Mouse (Mus musculus): ENCODE results near the gene Pde4b. TPM values are rescaled to one million over a fixed set of nuclear protein-coding genes. Genes with fewer than 3 reads are reported as not detected.

The Pde4b gene
- total RNA-seq, 4 experiments from 2014 or later: 4.7 to 7.3 (median 6.0) TPM

DNA sequence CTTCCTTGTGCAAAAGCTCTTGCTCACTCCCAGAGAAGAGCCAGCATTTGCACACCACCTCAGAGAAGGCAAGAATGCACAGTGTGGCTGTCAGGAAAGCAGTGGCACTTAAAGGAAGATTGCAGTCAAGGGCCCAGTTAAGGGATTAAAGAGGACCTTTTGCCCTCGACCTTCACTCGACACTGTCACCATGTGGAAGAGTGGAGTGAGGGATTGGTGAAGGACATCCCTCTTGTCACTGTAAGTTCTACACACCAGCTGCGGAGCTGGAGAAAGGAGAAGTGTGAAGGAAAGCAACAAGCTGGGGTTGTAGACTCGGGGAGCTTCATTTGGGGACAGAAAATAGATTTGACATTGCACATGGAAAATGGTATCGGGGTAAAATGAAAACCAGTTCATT, 89.9 kb downstream of the Pde4b start:
- DNase-seq: no peak

DNA sequence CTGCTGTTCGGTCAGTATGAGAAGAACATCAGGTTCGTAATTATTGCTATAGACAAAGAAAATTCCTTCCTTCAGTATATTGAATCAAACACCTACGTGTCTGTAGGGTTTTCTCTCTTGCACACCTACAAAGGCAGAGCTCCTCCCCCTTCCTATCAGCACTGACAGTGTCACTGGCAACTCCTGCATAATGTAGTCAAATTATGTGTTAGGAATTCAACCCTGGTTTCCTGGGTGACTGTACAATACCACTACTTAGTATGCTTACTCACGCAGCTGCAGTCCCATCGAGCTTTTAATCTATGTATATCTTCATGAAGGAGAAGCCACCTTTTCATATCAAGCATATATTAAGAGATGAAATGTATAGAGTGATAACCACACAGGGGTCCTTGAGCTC, 99.5 kb downstream of the Pde4b start:
- DNase-seq: no peak

DNA sequence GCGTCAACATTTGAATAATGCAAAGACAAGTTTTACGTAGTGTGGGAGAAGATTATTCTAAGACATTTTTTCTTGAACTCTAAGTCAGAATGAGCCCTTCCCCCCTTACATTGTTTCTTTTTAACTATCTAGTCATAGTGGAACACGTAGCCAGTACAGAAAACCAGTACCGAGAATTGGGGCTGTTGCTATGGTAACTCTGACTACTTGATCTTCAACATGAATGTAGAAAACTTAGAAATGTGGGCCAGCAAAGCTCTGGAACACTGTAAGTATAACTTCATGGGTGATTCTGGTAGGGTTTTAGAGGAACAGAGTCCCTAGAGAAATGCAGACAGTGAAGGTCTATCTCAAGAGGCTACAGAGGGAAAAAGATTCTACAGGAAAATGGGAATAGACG, 110.4 kb downstream of the Pde4b start:
- DNase-seq: no peak

DNA sequence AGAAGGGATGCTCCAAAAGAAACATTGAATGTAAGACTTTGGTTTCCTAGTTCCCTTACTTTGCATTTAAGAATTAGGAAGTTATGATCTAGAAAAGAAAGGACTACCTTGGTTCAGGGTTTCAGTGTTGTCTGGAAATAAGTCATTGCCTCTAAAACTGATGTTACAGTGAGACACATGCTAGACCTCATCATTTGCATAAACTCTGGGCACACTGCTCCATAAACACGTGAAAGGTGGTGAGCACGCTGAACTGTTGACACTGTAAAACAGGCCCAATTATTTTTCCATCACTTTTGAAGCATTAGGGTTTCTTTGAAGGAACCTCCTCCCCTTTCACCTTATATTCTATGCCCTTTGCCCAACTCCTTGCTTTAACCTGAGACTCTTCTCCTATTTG, 122.4 kb downstream of the Pde4b start:
- no peak for DNase-seq

DNA sequence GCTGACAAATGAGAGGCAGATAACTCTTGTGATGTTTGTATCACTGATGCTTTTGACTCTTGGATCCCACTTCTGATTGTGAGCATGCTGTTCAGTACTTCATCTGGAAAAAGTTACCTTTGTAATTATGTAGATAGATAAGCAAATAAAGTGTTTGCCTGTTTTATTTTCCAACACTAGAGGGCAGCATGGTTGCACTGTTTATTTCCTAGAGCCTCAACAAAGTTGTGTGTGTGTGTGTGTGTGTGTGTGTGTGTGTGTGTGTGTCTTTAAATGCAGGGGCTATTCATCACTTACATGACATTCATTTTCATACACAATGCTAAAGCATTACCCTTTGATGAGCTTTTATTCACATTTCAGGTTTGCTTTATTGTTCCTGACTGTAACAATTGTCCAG, 139.4 kb downstream of the Pde4b start:
- DNase-seq: no peak

DNA sequence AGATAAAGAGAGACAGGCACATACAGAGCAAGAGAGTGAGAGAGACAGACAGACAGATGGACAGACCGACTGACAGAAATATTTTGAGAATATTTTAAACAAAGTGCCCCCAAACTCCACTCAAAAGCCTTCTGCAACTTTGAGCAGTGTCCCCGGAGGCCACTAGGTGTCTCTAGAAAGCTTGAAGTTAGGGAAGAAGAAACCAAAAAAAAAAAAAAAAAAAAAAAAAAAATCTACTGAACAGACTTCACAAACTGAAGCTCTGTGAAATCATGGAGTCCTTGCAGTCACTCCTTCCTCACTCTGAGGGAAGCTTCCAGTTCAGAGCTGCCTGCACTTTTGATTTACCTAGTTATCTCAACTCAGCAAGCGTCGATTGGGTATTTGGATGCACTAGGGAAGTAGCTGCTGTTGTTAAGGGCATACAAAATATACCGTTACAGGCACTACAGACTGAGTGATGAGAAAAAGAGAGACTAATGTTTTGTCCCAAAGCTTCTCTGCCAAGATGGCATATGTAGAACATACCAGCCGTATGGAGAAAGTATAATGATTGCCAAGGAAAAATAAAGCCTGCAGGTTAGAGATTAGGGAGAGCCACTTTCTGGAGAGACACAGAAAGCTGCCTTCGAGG, 141.7 kb downstream of the Pde4b start:
- DNase-seq: no peak

DNA sequence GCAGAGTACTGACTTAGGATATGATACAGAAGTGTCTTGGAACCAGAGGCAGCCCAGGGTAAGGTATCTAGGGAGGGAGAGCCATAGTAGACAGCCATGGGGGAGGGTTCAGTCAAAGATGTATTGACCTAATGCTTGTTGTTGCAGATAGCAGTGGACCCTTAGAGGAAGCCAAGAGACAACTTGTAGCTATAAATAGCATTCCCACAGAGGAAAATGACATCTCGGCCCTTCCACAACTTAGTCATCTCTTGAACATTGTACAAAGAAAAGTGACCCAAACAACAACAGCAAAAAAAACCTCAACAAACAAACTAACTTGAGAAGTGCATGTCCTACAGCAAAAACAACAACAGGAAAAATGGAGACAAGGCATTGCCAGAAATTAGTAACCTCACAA, 143.6 kb downstream of the Pde4b start:
- no peak for DNase-seq

DNA sequence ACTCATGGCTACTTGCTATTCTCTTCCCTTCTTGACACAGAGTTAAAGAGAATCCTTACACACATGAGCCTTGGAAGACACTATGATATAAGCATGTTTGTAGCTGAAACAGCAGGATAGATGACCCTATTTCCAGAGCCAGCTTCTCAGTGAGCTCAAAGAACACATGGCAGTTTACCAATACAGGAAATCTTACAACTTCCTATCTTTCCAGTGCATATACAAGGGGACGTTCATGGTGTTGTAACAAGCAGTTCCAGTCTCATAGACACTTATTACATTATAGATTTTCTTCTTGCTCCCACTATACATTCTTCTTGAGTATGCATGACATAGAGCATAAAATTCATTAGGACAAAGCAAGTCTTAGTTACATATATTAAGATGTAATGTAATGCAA, 146.3 kb downstream of the Pde4b start:
- no peak for DNase-seq

DNA sequence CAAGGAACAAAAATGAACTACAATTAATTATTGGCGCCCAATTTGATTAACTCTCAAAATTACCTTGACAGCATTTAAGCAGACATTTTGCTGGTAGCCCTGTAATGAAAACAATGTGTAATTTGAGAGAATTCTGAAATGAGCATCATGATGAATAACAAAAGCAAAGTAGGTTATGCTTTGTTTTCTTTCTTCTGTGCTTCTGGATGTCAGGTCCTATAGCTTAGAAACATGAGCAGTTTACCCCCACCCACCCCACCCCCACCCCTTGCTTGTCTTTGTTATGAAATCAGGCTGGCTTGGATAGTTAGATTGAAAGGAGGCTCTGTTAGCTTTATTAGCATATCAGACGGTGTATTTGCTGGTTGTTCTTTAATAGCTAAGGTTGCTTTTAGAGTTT, 147.8 kb downstream of the Pde4b start:
- no peak for DNase-seq

DNA sequence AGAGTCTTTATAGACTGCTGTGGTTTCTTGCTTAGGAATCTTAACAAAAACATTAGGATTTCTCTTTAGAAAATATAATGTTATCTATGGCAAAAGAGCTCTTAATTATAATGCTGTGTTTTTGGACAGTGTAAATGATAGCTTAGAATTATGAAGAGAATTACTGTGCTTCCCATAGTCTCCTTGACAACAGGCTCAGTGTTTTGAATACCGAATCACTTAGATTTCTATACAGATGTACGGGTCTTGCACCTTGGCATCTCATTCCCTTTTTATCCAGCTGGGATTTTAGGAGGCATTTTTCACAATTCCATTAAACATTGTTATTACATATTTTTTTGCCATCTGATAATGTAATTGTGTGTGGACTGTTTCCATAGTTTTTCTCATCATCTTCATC, 151.8 kb downstream of the Pde4b start:
- DNase-seq: no peak

DNA sequence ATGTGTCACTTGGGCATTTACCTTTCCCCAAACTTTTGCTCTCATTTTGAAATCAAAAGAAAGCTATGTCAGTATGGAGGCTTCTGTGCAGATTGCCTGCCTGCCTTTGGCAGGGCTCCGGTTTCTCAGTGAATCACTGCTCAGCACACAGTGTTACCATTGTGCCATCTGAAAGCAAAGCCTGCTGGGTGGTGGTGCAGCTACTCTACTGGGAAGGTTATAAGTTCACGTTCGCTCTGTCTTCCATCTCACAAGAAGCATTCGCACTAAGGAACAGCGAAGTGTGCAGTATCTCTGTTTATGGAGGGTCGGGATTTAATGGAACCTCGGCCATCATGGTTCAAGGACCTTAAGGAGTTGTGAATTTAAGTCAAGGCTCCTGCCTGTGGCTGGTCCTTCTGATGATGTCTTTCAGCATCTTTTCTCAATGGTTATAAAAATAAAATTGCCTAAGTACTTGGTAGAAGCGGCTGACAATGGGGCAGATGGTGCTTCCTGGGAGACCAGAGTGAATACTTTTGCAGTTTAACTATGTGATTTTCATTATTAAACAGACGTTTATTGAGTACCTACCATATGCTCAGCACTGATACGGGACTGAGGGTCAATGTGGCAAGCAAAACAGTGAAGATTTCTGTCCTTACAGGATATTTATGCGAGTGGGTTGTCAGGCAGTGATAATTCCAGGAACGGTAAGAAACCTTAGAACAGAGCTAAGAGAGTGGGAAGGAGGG, 152.5 kb downstream of the Pde4b start:
- DNase-seq: no peak

DNA sequence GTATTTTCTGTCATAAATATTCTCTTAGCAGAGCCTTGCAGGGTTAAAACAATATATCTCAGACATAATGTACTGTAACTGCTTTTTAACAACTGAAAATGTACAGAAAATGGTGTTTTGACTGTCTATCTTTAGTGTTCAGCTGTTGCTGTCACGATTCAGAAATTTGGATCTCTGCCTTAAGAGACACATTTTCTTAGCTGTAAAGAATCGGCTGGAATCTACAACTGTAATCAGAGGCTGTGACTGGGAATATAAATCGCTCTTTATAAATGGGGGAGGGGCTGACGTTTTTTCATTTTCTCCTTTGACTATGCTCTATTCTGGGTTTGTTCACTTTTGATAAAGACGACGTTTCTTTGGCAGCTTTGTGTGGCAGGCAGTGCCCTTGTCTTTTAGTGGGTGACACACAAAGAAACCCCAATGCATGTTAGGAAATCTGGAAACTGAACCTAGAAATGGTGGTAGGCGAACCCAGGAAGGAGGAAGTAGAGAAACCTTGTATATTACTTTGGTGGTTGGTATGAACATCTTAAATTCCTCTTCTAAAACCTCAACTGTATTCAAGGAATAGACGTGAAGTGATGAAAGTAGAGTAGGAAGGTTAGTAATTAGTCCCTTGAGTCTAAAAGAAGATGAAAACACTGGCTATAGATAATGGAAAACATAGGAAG, 153.5 kb downstream of the Pde4b start:
- no peak for DNase-seq

DNA sequence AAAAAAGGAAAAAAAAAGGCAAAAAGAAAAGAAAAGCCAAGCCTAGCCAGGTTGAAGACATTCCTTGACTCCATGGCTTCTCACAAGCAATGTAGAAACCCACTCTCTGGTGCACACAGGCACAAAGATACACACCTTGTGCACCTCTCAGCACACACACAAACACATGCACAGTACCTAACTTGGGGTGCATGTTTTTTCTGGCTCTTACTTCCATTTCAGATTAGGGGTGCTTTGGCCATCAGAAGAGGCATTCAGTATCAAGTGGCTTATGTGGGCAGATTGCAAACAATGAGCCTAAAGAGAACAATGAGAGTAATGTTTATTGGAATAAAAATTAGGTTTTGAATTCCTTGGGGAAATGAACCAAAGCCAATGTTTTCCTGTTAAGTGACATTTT, 166.7 kb downstream of the Pde4b start:
- DNase-seq: no peak

DNA sequence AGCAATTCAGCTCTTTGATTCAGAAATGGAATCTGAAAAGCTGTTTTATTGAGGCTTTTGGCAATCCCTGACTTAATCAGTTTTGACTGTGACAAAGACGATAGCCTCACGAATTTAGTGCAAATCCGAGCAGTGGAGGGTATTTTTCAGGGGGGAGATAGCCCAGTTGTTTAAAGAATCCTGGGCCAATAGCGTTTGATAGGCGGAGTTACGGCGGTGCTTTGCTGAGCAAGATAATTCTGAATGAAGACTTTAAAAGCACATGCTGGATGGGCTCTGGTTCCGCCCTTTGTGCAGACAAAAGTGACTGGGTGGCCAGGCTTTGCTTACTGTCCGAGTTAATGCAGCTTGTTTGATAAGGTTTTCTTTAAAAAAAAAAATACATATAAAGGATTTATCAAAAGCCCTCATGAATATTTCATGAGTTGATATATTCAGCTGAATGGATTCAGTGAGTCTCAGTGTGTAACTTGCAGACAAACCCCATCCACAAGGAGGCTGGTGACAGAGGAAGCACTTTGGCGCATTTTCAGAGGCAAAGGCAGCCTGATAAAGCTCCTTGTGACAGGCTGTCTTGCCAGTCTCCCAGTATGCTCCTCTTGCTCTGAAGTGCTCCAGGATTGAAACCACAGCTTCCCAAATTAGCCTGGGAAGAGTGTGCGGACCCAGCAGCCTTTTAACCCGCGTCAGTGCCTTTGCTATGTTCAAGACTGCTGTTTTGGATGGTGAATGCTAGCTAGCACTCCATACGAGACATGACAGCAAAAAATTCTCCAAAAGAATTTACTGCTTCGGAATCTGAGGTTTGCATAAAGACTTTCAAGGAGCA, 167.3 kb downstream of the Pde4b start:
- DNase-seq: no peak

DNA sequence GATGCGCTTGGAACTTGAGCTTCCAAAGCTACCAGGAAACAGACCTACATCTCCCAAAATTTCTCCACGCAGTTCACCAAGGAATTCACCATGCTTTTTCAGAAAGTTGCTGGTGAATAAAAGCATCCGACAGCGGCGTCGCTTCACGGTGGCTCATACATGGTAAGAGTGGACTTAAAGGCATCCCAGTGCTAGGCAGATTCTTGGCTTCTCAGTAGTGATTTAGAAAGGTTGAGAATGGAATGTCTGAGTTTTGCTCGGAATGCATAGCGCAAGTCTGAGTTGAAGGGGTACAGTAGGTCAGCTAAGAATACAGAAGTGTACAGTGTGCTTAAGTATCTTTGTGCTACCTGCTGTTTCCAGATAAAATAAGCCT, 167.9 kb downstream of the Pde4b start:
- no peak for DNase-seq

DNA sequence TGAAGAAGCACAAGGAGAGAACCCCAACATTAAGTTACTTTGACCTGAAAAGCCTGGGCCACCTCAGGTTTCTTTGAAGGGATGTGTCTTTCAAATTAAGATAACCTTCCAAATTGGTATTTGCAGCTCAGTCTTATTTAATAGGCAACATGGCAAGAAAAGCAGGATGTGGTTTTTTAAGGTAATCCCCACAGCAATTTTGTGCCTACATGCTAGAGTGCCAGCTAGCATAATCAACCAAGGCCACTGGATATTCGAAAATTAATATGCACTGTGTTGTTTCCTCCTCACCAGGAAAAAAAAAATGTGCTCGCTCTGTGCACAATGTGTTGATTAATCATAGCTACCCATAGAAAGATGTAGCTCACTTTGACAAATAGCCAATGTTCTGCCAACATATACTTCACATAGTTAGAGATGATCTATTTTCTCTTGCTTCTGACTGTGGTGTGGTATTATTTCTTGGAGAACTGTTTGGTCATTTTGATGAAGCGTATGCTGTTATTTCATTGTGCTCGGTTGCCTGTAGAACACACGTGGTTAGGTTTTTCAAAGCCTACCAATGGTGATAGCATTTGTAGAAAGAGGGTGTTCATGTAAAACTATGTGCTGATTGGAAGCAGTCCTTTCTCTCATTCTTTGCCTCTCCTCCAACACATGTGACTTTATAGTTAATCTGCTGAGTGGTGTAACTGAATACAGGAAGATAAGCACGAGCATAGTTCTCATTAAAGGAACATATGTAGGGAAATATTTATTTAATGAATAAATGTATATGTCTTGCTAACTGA, 169.0 kb downstream of the Pde4b start:
- no peak for DNase-seq

DNA sequence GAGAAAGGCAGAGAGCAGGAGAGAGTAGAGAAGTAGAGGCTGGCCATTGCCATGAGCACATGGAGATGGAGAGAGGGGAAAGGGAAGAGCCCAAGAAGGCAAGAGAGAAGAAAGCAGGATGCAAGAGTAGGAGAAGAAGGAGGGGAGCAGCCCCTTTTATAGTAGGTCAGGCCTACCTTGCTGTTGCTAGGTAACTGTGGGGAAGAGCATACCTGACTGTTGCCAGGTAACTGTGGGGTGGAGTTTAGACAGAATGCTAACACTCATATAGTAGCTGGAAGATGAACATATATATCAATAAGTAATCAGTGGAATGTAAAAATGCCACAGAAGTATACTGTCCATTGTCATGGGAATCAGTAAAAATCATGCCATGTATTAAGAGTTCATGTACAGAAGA, 172.9 kb downstream of the Pde4b start:
- DNase-seq: no peak

DNA sequence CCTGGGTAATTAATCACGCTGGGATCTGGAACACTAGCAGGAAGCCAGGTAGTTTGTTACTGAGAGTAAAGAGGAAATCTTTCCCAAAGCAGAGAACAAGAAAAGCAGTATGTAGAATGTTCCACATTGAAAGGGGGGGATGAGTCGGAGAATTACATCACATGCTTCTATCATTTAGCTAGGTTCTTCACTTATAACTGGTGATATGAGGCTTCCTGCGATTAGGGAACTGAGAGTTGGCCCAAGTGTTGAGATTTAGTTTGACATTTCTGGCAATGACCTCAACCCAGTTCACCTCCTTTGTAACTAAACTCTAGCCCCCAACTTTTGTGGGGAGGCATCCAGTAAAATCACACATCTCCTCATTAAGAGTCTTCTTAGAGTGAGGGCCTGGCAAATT, 185.0 kb downstream of the Pde4b start:
- DNase-seq: no peak

DNA sequence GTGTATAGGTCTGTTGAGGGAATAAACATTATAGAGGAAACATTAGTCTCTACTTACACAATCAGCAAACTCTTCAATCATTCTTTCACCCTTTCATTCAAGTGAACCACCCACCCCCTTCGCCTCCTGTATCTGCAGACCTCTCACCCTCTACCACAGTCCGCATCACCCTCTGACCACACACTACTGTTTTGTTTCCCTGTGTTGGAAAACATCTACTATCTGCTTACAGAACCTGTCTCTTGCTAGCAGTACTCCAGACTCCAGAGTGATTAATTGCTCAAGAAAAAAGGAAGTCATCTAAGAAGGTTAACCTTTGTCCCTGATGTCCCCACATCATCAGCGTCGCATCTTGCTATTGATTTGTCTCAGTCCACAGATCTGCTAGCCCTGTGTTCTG, 185.4 kb downstream of the Pde4b start:
- no peak for DNase-seq

DNA sequence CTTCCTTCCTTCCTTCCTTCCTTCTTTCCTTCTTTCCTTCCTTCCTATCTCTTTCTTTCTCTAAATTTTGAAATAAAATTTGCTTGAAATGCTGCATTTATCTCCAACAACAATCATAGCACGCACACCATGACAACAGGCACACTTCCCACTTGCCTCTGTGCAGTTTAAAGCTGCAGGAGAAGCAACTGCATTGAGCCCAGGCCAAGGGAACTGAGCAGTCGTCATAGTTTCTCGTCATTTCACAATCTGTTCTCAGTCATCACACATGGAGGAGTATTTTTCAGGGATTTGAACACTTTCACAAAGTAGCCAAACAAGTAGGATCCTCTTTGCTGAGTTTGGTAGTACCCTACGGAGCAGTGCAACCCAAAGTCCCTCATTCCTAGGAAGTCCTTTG, 188.4 kb downstream of the Pde4b start:
- no peak for DNase-seq

DNA sequence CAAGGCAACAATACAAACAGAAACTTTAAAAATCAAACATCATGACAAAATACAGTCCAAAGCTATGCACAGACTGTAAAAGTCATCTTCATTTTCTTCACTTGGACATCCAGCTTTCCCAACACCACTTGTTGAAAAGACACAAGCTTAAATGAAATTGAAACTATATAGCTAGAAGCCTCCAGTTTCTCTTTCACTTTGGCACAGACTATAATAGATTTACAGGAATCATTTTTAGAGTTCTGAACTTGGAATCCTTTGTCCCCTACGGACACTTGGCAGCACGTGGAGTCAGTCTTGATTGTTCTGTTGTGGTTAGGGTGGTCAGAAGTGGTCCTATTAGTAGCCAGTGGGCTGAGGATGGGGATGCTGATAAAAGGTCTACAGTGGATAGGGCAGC, 191.6 kb downstream of the Pde4b start:
- DNase-seq: no peak

DNA sequence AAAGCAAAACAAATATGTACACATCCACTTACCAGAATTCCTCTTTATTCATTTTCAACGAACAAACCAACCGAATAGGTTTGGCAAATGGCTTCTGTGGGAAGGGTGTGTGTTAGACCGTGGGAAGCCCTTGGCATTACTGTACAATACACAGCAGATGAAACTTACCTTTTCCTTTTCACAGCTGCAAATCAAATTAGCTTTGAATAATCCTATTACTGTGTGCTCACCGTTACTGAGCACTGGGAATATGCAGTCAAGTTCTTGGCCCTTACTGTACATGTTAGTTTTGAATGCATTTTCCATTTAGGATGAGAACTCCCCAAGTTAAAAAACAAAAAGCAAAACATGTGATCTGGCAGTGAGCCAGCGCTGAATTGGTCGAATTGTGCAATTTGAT, 199.8 kb downstream of the Pde4b start:
- DNase-seq: no peak

Measured in adrenal gland, adult 8-10 months (tissue).